Mouse (Mus musculus) liver, adult 2 months (tissue): ENCODE results near the gene Slc35b1. TPM values are rescaled to one million over a fixed set of nuclear protein-coding genes. Genes with fewer than 3 reads are reported as not detected.

Experiments
- DNase-seq: peaks from one replicate; pipeline ENCODE4 v3.0.0-alpha.2; 2011; ENCODE audit warnings: low read depth, low spot score; ENCODE audit errors: extremely low read depth
- H3K27ac ChIP-seq: fragments of 200-500 bp; replicated peaks from 2 replicates; pipeline ENCODE4 v1.5.1; 2012; ENCODE audit warnings: low read depth, mild to moderate bottlenecking, control low read depth, inconsistent platforms, low read length; ENCODE audit not compliant: insufficient read depth
- H3K27me3 ChIP-seq: fragments of 200-500 bp; 2 replicates; pipeline ENCODE4 v1.6.1; 2012; ENCODE audit warnings: mild to moderate bottlenecking, moderate library complexity, low read length, inconsistent platforms; ENCODE audit not compliant: control insufficient read depth, insufficient read depth
- H3K36me3 ChIP-seq: fragments of 200-500 bp; 2 replicates; pipeline ENCODE4 v1.6.1; 2012; ENCODE audit warnings: low read length, inconsistent platforms; ENCODE audit not compliant: control insufficient read depth, insufficient read depth
- H3K4me1 ChIP-seq: fragments of 200-500 bp; 2 replicates; pipeline ENCODE4 v1.6.1; 2011; ENCODE audit warnings: low read length; ENCODE audit not compliant: control insufficient read depth, insufficient read depth
- H3K4me3 ChIP-seq: fragments of 200-500 bp; 2 replicates; pipeline ENCODE4 v1.5.1; 2011; ENCODE audit warnings: low read depth, mild to moderate bottlenecking, control low read depth, low read length, moderate library complexity; ENCODE audit not compliant: insufficient read depth
- H3K79me2 ChIP-seq: fragments of 200-500 bp; 2 replicates; pipeline ENCODE4 v1.6.1; 2012; ENCODE audit warnings: inconsistent platforms, mild to moderate bottlenecking, low read length, moderate library complexity; ENCODE audit not compliant: control insufficient read depth, insufficient read depth
- H3K9ac ChIP-seq: fragments of 200-500 bp; 2 replicates; pipeline ENCODE4 v1.6.1; 2012; ENCODE audit warnings: low read depth, mild to moderate bottlenecking, control low read depth, inconsistent platforms, low read length
- CTCF ChIP-seq: fragments of 200-500 bp; IDR thresholded peaks from 2 replicates; pipeline ENCODE4 v1.5.1; 2011; ENCODE audit warnings: low read depth, low read length, control low read depth
- POLR2A ChIP-seq: fragments of 200-500 bp; IDR thresholded peaks from 2 replicates; pipeline ENCODE4 v1.6.1; 2011; ENCODE audit warnings: low read length, control low read depth; ENCODE audit not compliant: insufficient read depth; ENCODE audit errors: extremely low read depth
- WGBS: fragments of 180-500 bp; shearing (Covaris S2); methylation state at CpG from one replicate; pipeline ENCODE4 v1.1.7; 2018; 5-methylcytosine and 5-hydroxymethylcytosine counted together
- polyA plus RNA-seq: library from polyadenylated mRNA; depleted of rRNA; stranded (reverse); fragments of >200 nt; gene quantifications from 2 replicates; pipeline ENCODE4 v1.2.3, GENCODE M21; 2012
- total RNA-seq: library from RNA; depleted of rRNA; stranded (reverse); fragments of >200 nt; gene quantifications from 2 replicates; pipeline ENCODE4 v1.2.3, GENCODE M21; 2014

The Slc35b1 gene
- total and polyA plus RNA-seq, 2 experiments = 58.6 to 92.0 TPM

- H3K9ac ChIP-seq = no peak overlapping the region
- H3K4me3 ChIP-seq = no peak overlapping the region
- H3K27me3 ChIP-seq = no peaks in the 10 kb centered on the region
- no peak for DNase-seq
- H3K36me3 ChIP-seq = no peaks in the 10 kb centered on the region; the same call in 1 of the 2 replicates
- H3K79me2 ChIP-seq = no peaks in the 10 kb centered on the region
- TF ChIP-seq CTCF = no peak
- no peak for TF ChIP-seq POLR2A
- H3K4me1 ChIP-seq = no peaks in the 10 kb centered on the region
- WGBS = 67% methylated on average over 9 of the region's 9 CpGs
- no peak overlapping the region for H3K27ac ChIP-seq
These were observed 5.6 kb upstream of the Slc35b1 start for GRCm38 (mm10) chr11:95378926-95379325.

- H3K27ac ChIP-seq = no peak overlapping the region
- H3K9ac ChIP-seq = no peak overlapping the region
- no peaks in the 10 kb centered on the region for H3K79me2 ChIP-seq
- no peaks in the 10 kb centered on the region for H3K4me1 ChIP-seq
- H3K36me3 ChIP-seq = no peaks in the 10 kb centered on the region; the same call in 1 of the 2 replicates
- no peak overlapping the region for H3K4me3 ChIP-seq
- no peak for TF ChIP-seq POLR2A
- no peak for DNase-seq
- no peaks in the 10 kb centered on the region for H3K27me3 ChIP-seq
- WGBS = 73% methylated on average over 5 of the region's 5 CpGs
These were observed 4.9 kb upstream of the Slc35b1 start for GRCm38 (mm10) chr11:95379552-95379951.

GRCm38 (mm10) chr11:95380711-95381110, 3.8 kb upstream of the Slc35b1 start:
- no peaks in the 10 kb centered on the region; the same call in 1 of the 2 replicates for H3K36me3 ChIP-seq
- no peaks in the 10 kb centered on the region for H3K27me3 ChIP-seq
- TF ChIP-seq POLR2A = no peak
- no peak for TF ChIP-seq CTCF
- no peak overlapping the region for H3K27ac ChIP-seq
- no peak for DNase-seq
- no peak overlapping the region for H3K9ac ChIP-seq
- H3K4me3 ChIP-seq = no peak overlapping the region
- 93% methylated on average over 7 of the region's 7 CpGs for WGBS
- H3K4me1 ChIP-seq = no peaks in the 10 kb centered on the region; the same call in 1 of the 2 replicates
- peaks cover 4% of the 10 kb centered on the region; the same call in 1 of the 2 replicates for H3K79me2 ChIP-seq

DNA sequence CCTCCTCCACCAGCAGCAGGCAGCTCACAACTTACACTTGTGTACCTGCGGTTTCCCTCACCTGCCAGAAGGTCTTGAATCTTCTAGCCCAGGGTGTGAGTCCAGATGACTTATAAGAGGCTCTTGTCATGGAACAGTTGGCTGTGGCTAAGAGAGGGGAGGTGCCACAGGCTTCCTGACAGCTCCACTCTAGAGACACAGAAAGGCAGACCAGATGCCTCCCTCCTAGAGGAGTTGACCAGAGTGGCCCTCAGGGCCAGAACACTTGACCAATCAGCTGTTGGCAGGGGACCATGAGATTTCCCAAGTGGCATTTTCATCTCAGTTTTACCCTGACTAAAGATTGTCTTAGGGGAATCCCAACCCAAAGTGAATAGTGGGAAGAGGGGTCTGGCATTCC, 3.3 kb upstream of the Slc35b1 start:
- Histone ChIP-seq H3K4me1 (no peaks in the 10 kb centered on the region; the same call in 1 of the 2 replicates), H3K27me3 (no peaks in the 10 kb centered on the region), H3K36me3 (no peaks in the 10 kb centered on the region; the same call in 1 of the 2 replicates), H3K4me3 (no peak overlapping the region), H3K79me2 (peaks cover 4% of the 10 kb centered on the region; the same call in 1 of the 2 replicates), H3K9ac (no peak overlapping the region), H3K27ac (no peak overlapping the region)
- no peak for DNase-seq
- TF ChIP-seq CTCF = no peak
- no peak for TF ChIP-seq POLR2A
- 95% methylated on average over 1 of the region's 1 CpGs for WGBS

GRCm38 (mm10) chr11:95383331-95383986, 1.0 kb upstream of the Slc35b1 start:
- no peak for TF ChIP-seq CTCF
- no peak for TF ChIP-seq POLR2A
- Histone ChIP-seq H3K4me1 (peaks cover 12% of the 10 kb centered on the region), H3K9ac (no peak overlapping the region), H3K27ac (no peak overlapping the region), H3K27me3 (no peaks in the 10 kb centered on the region), H3K79me2 (peaks cover 4% of the 10 kb centered on the region; the same call in 1 of the 2 replicates), H3K36me3 (peaks cover 6% of the 10 kb centered on the region; the same call in 1 of the 2 replicates), H3K4me3 (no peak overlapping the region)
- 82% methylated on average over 5 of the region's 5 CpGs for WGBS
- DNase-seq = no peak

DNA sequence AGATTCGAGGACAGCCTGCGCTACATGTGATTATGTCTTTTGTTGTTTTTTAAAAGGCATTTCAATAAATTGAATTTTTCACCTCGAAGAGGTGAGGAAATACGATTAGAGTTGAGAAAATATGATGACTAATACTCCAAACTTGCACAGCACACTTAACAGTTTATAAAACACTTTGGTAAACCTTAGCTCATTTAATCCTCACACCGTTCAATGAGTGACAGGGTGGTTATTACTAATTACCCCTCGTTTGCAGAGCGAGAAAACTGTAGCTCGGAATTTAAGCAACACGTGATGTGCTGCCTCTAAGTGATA, 531 bp upstream of the Slc35b1 start:
- Histone ChIP-seq H3K4me1 (peaks cover 12% of the 10 kb centered on the region), H3K27ac (no peak overlapping the region), H3K9ac (no peak overlapping the region), H3K36me3 (peaks cover 6% of the 10 kb centered on the region; the same call in 1 of the 2 replicates), H3K27me3 (no peaks in the 10 kb centered on the region), H3K4me3 (no peak overlapping the region), H3K79me2 (peaks cover 4% of the 10 kb centered on the region; the same call in 1 of the 2 replicates)
- DNase-seq = no peak
- TF ChIP-seq CTCF (no peak), POLR2A (no peak)
- WGBS = 39% methylated on average over 9 of the region's 9 CpGs
